Mouse (Mus musculus) left cerebral cortex, adult 6 months (tissue): Measurements from ENCODE around the gene A830018L16Rik. TPM values are rescaled to one million over a fixed set of nuclear protein-coding genes. Genes with fewer than 3 reads are reported as not detected.

Experiments
- long read RNA-seq, 2 experiments: library from polyadenylated mRNA; unstranded; transcript quantifications; one replicate each; pipeline ENCODE4 v2.0.0; 2019 to 2020
- polyA plus RNA-seq: library from polyadenylated mRNA; unstranded; fragments of <200 nt; fragmentation: Nextera tagmentation; gene quantifications from 2 replicates; pipeline ENCODE4 v1.2.3, GENCODE M21; 2021

Gene A830018L16Rik
- polyA plus RNA-seq = 33.0 and 47.9 TPM in 2 replicates
- long read RNA-seq, experiment 1, full-length matches to known transcripts = 206 of 384 reads
- long read RNA-seq, experiment 1, partial matches to known transcripts = 57 of 384 reads
- long read RNA-seq, experiment 1, other reads (novel, unspliced or antisense) = 121 of 384 reads
- long read RNA-seq, experiment 2, full-length matches to known transcripts = 20 of 58 reads
- long read RNA-seq, experiment 2, partial matches to known transcripts = 13 of 58 reads
- long read RNA-seq, experiment 2, other reads (novel, unspliced or antisense) = 25 of 58 reads

GRCm38 (mm10) chr1:11413894-11414556 is at the start of gene A830018L16Rik:
Gene A830018L16Rik (plus strand): TSS chr1:11414105.

